Mouse (Mus musculus): ENCODE results near the gene Ces1b.

- TF ChIP-seq RCOR1 (IDR thresholded peaks at IDR 0.05; ENCODE audit: low read depth, low read length) (no peak), POLR2A (IDR thresholded peaks at IDR 0.05; ENCODE audit: control insufficient read depth in 1 of 2, insufficient read depth in 1 of 2, low read depth in 1 of 2, low read length in 2 of 2, poor library complexity in 1 of 2) (no peak)
These were observed 68.4 kb downstream of the Ces1b start for GRCm38 (mm10) chr8:93011439-93011838.

Data from MEL (cell line).